Mouse (Mus musculus) stomach, embryonic 15.5 days (tissue): ENCODE results near the gene Nuf2. TPM values are rescaled to one million over a fixed set of nuclear protein-coding genes. Genes with fewer than 3 reads are reported as not detected.

ENCODE experiments used
- ATAC-seq: fragments of 200-750 bp; cut with Nextera tagmentation; 2 replicates; pipeline ENCODE4 v1.8.0; 2017; ENCODE audit warnings: low read depth, moderate number of reproducible peaks, moderate TSS enrichment; ENCODE audit not compliant: insufficient read depth, low FRiP score
- H3K27ac ChIP-seq: fragments of 300-500 bp; sonication (generic); 2 replicates; pipeline ENCODE4 v1.5.1; 2015; ENCODE audit warnings: mild to moderate bottlenecking, inconsistent platforms
- H3K27me3 ChIP-seq: fragments of 300-500 bp; sonication (generic); replicated peaks from 2 replicates; pipeline ENCODE4 v1.6.1; 2015; ENCODE audit warnings: inconsistent platforms
- H3K36me3 ChIP-seq: fragments of 300-500 bp; sonication (generic); 2 replicates; pipeline ENCODE4 v1.6.1; 2015; ENCODE audit warnings: inconsistent platforms
- H3K4me1 ChIP-seq: fragments of 300-500 bp; sonication (generic); 2 replicates; pipeline ENCODE4 v1.6.1; 2015; ENCODE audit warnings: inconsistent platforms
- H3K4me2 ChIP-seq: fragments of 300-500 bp; sonication (generic); 2 replicates; pipeline ENCODE4 v1.6.1; 2015; ENCODE audit warnings: mild to moderate bottlenecking, inconsistent platforms
- H3K4me3 ChIP-seq: fragments of 300-500 bp; sonication (generic); replicated peaks from 2 replicates; pipeline ENCODE4 v1.5.1; 2015; ENCODE audit warnings: inconsistent platforms
- H3K9ac ChIP-seq: fragments of 300-500 bp; sonication (generic); 2 replicates; pipeline ENCODE4 v1.6.1; 2015; ENCODE audit warnings: inconsistent platforms
- H3K9me3 ChIP-seq: fragments of 300-500 bp; sonication (generic); 2 replicates; pipeline ENCODE4 v1.6.1; 2016; ENCODE audit warnings: inconsistent platforms
- WGBS: fragments of 180-500 bp; shearing (Covaris S2); methylation state at CpG from one replicate; pipeline ENCODE4 v1.1.7; 2015; 5-methylcytosine and 5-hydroxymethylcytosine counted together
- polyA plus RNA-seq: library from polyadenylated mRNA; unstranded; fragments of >200 nt; fragmentation: Nextera tagmentation; extraction: Ambion mirVana; gene quantifications from 2 replicates; pipeline ENCODE4 v1.2.1, GENCODE M21; 2015

Gene Nuf2
- polyA plus RNA-seq, 1 experiment from 2014 or later = 49.5 TPM

- Histone ChIP-seq H3K27ac (no peak overlapping the region), H3K4me1 (no peaks in the 10 kb centered on the region), H3K9me3 (no peaks in the 10 kb centered on the region), H3K9ac (no peak overlapping the region), H3K27me3 (no peaks in the 10 kb centered on the region), H3K4me2 (no peak overlapping the region), H3K36me3 (no peaks in the 10 kb centered on the region), H3K4me3 (no peak overlapping the region)
- ATAC-seq = no peak
- 20% methylated on average over 11 of the region's 11 CpGs for WGBS
These were observed 72.0 kb downstream of the Nuf2 start for GRCm38 (mm10) chr1:169459071-169459782.

Other genes with a start within 250 kb of the Nuf2 start
- gene Rgs5, start 124.0 kb upstream of the Nuf2 start, polyA plus RNA-seq = 14.9 and 18.6 TPM in 2 replicates
- gene Rgs4, start 216.2 kb upstream of the Nuf2 start, polyA plus RNA-seq = 5.8 and 7.5 TPM in 2 replicates